Mouse (Mus musculus) layer of hippocampus, adult 18-20 months (tissue): ENCODE measurements around the gene Pin4. TPM values are rescaled to one million over a fixed set of nuclear protein-coding genes. Genes with fewer than 3 reads are reported as not detected.
"Not testable (repeated sequence)": the region's sequence is repeated elsewhere in the genome, so short reads cannot be mapped to it uniquely, and the experiment has no call there.

Source experiments
- DNase-seq, 2 experiments: peaks; one replicate each; pipeline ENCODE4 v3.0.0; 2022; ENCODE audit warnings: low spot score in 2 of 2
- long read RNA-seq: library from polyadenylated mRNA; stranded (forward); transcript quantifications from one replicate; pipeline ENCODE4 v2.0.0, GENCODE M21; 2021
- total RNA-seq, 2 experiments: library from RNA; stranded (reverse); gene quantifications; 2 replicates each; pipeline ENCODE4 v1.2.3; 2021

Gene Pin4
- 10 to 100 TPM; 27.1 to 28.3 TPM for total RNA-seq
- long read RNA-seq, transcript Pin4-201 (4 exons, 489 nt) = major isoform, 12 of 14 reads
- long read RNA-seq, partial matches to known transcripts = 0 of 14 reads
- long read RNA-seq, other reads (novel, unspliced or antisense) = 1 of 14 reads

- peak; percentile 88 to 96 for DNase-seq
These were observed at the start of gene Pin4 for GRCm38 (mm10) chrX:102119042-102119864. Gene Pin4 (plus strand): TSS chrX:102119447.

- peak; percentile 69 to 74 for DNase-seq
These were observed 48.4 kb upstream of the Pin4 start, which contains the start of gene Rtl5 for GRCm38 (mm10) chrX:102070591-102071471. Gene Rtl5 (minus strand): TSS chrX:102071304.

- DNase-seq = no peak
These were observed 47.7 kb upstream of the Pin4 start for GRCm38 (mm10) chrX:102071517-102071916.

GRCm38 (mm10) chrX:102073605-102074325, 45.5 kb upstream of the Pin4 start:
- no peak for DNase-seq

- no peak for DNase-seq
These were observed 44.8 kb upstream of the Pin4 start for GRCm38 (mm10) chrX:102074435-102074834.

- no peak for DNase-seq
These were observed 44.1 kb upstream of the Pin4 start for GRCm38 (mm10) chrX:102075158-102075557.

GRCm38 (mm10) chrX:102076886-102077765, 42.1 kb upstream of the Pin4 start:
- peak; percentile 27 to 53 for DNase-seq

- no peak for DNase-seq
These were observed 38.2 kb upstream of the Pin4 start for GRCm38 (mm10) chrX:102081076-102081475.

GRCm38 (mm10) chrX:102081573-102082279, 37.5 kb upstream of the Pin4 start:
- DNase-seq = peak in 1 of 2 experiments; percentile 21

GRCm38 (mm10) chrX:102082340-102082739, 36.9 kb upstream of the Pin4 start:
- DNase-seq = no peak

- no peak for DNase-seq
These were observed 33.3 kb upstream of the Pin4 start for GRCm38 (mm10) chrX:102085798-102086443.

GRCm38 (mm10) chrX:102090605-102091004, 28.6 kb upstream of the Pin4 start:
- DNase-seq = no peak

GRCm38 (mm10) chrX:102094381-102094904, 24.8 kb upstream of the Pin4 start:
- DNase-seq = no peak

- DNase-seq = no peak
These were observed 17.4 kb upstream of the Pin4 start for GRCm38 (mm10) chrX:102101886-102102285.

- DNase-seq = not testable (repeated sequence)
These were observed 15.4 kb upstream of the Pin4 start for GRCm38 (mm10) chrX:102103830-102104229.

- DNase-seq = not testable (repeated sequence)
These were observed 9.9 kb upstream of the Pin4 start for GRCm38 (mm10) chrX:102109349-102109748.

GRCm38 (mm10) chrX:102115676-102116075, 3.6 kb upstream of the Pin4 start:
- DNase-seq = peak in 1 of 2 experiments; percentile 42

- no peak for DNase-seq
These were observed 2.1 kb downstream of the Pin4 start for GRCm38 (mm10) chrX:102121321-102121720.
